Mouse (Mus musculus) thymus, adult 2 months (tissue): ENCODE measurements around the gene Dgcr2. TPM values are rescaled to one million over a fixed set of nuclear protein-coding genes. Genes with fewer than 3 reads are reported as not detected.

ENCODE experiments used
- DNase-seq: peaks from one replicate; pipeline ENCODE4 v3.0.0; 2021
- H3K27ac ChIP-seq: fragments of 200-500 bp; 2 replicates; pipeline ENCODE4 v1.5.1; 2012; ENCODE audit warnings: low read length, control low read depth; ENCODE audit not compliant: control insufficient read depth, insufficient read depth
- H3K27me3 ChIP-seq: fragments of 200-500 bp; 2 replicates; pipeline ENCODE4 v1.6.1; 2012; ENCODE audit warnings: mild to moderate bottlenecking, low read length, moderate library complexity, mixed read lengths; ENCODE audit not compliant: control insufficient read depth, insufficient read depth
- H3K36me3 ChIP-seq: fragments of 200-500 bp; 2 replicates; pipeline ENCODE4 v1.6.1; 2012; ENCODE audit warnings: mild to moderate bottlenecking, low read length, moderate library complexity; ENCODE audit not compliant: control insufficient read depth, insufficient read depth
- H3K4me1 ChIP-seq: fragments of 200-500 bp; replicated peaks from 2 replicates; pipeline ENCODE4 v1.6.1; 2012; ENCODE audit warnings: low read length; ENCODE audit not compliant: control insufficient read depth, insufficient read depth
- H3K4me3 ChIP-seq: fragments of 200-500 bp; 2 replicates; pipeline ENCODE4 v1.5.1; 2012; ENCODE audit warnings: mild to moderate bottlenecking, low read length, control low read depth, moderate library complexity; ENCODE audit not compliant: control insufficient read depth, insufficient read depth
- CTCF ChIP-seq: fragments of 200-500 bp; IDR thresholded peaks from 2 replicates; pipeline ENCODE4 v1.5.1; 2012; ENCODE audit warnings: mild to moderate bottlenecking, control low read depth, low read length, moderate library complexity, borderline replicate concordance; ENCODE audit not compliant: control insufficient read depth, poor library complexity, insufficient read depth; ENCODE audit errors: extremely low read depth
- POLR2A ChIP-seq: fragments of 200-500 bp; IDR thresholded peaks from 2 replicates; pipeline ENCODE4 v1.6.1; 2012; ENCODE audit warnings: mild to moderate bottlenecking, low read length, control low read depth, moderate library complexity; ENCODE audit not compliant: control insufficient read depth, poor library complexity, insufficient read depth; ENCODE audit errors: extremely low read depth
- WGBS: fragments of 180-500 bp; shearing (Covaris S2); methylation state at CpG from one replicate; pipeline ENCODE4 v1.1.7; 2018; 5-methylcytosine and 5-hydroxymethylcytosine counted together
- polyA plus RNA-seq: library from polyadenylated mRNA; depleted of rRNA; stranded (reverse); fragments of >200 nt; gene quantifications from 2 replicates; pipeline ENCODE4 v1.2.3, GENCODE M21; 2012

Dgcr2 gene
- polyA plus RNA-seq, 1 experiment, result 215 TPM

GRCm38 (mm10) chr16:17832821-17833220, 65.5 kb downstream of the Dgcr2 start, which contains the start of gene B830017H08Rik:
B830017H08Rik (plus strand) TSS chr16:17833121.
- Histone ChIP-seq H3K4me1 (0 out of 2 replicates have a peak, but pooled peaks cover 5% of the 10 kb centered on the region), H3K27ac (no peak within 1 kb of the TSS), H3K36me3 (no peaks in the 10 kb centered on the region), H3K27me3 (peaks cover 17% of the 10 kb centered on the region), H3K4me3 (peak within 1 kb of the TSS; percentile 8; the same call in 1 of the 2 replicates)
- no peak for DNase-seq
- 43% methylated on average over 7 of the region's 7 CpGs for whole genome bisulfite sequencing
- TF ChIP-seq CTCF (no peak), POLR2A (no peak)

DNA sequence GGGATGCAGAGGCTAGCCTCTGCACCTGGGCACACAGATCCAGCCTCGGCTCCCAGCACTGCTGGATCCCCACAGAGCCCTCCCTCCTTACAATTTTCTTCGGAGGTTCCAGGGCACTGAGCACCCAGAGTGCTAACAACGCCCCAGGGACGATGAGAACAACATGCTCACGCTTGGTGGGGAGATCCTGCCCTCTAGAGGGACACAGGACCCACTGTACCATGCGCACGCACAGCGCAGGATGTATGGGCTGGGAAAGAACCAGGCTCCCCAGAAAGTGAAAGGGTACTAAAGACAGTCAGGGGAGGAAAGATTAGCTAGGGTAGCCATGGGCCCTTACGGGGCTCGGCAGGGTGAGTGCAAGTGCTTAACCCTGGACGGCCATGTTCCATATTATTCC, 66.6 kb downstream of the Dgcr2 start:
- peaks cover 17% of the 10 kb centered on the region for H3K27me3 ChIP-seq
- H3K4me3 ChIP-seq, result no peak overlapping the region
- no peak for DNase-seq
- H3K27ac ChIP-seq, result no peak overlapping the region
- TF ChIP-seq CTCF (no peak), POLR2A (no peak)
- 0 out of 2 replicates have a peak, but pooled peaks cover 5% of the 10 kb centered on the region for H3K4me1 ChIP-seq
- WGBS, result 21% methylated on average over 11 of the region's 11 CpGs
- no peaks in the 10 kb centered on the region for H3K36me3 ChIP-seq

- Histone ChIP-seq H3K27me3 (peaks cover 17% of the 10 kb centered on the region), H3K27ac (no peak overlapping the region), H3K36me3 (no peaks in the 10 kb centered on the region), H3K4me1 (0 out of 2 replicates have a peak, but pooled peaks cover 5% of the 10 kb centered on the region), H3K4me3 (no peak overlapping the region)
- DNase-seq, result no peak
- 85% methylated on average over 10 of the region's 10 CpGs for WGBS
- TF ChIP-seq POLR2A (no peak), CTCF (no peak)
Observed at GRCm38 (mm10) chr16:17830385-17831178, 67.8 kb downstream of the Dgcr2 start.

GRCm38 (mm10) chr16:17828867-17829266, 69.5 kb downstream of the Dgcr2 start:
- 95% methylated on average over 3 of the region's 3 CpGs for WGBS
- no peak overlapping the region for H3K4me3 ChIP-seq
- H3K36me3 ChIP-seq, result no peaks in the 10 kb centered on the region
- no peak for DNase-seq
- TF ChIP-seq CTCF (no peak), POLR2A (no peak)
- peaks cover 12% of the 10 kb centered on the region for H3K27me3 ChIP-seq
- 0 out of 2 replicates have a peak, but pooled peaks cover 3% of the 10 kb centered on the region for H3K4me1 ChIP-seq
- H3K27ac ChIP-seq, result no peak overlapping the region

DNA sequence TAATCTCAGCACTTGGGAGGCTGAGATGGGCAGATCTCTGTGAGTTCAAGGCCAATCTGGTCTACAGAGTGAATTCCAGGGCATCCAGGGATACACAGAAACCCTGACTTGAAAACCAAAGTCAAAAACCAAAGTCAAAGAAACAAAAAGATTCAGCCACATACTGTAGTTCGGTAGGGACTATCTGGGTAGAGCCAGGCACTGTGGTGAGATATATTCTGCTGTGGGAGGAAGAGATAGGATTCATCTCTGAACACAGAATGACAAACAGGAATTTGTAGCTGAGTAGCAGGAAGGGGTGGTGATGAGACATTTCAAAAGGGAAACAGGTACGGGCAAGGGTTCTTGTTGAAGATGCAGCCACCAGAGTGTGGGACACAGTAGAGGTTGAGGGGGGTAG, 70.1 kb downstream of the Dgcr2 start:
- Histone ChIP-seq H3K27me3 (peaks cover 6% of the 10 kb centered on the region; the same call in 1 of the 2 replicates), H3K27ac (no peak overlapping the region), H3K4me1 (no peaks in the 10 kb centered on the region), H3K4me3 (no peak overlapping the region), H3K36me3 (no peaks in the 10 kb centered on the region)
- WGBS, result 70% methylated on average over 2 of the region's 2 CpGs
- DNase-seq, result no peak
- TF ChIP-seq POLR2A (no peak), CTCF (no peak)

- no peak overlapping the region for H3K4me3 ChIP-seq
- no peak overlapping the region for H3K27ac ChIP-seq
- H3K4me1 ChIP-seq, result no peaks in the 10 kb centered on the region
- H3K36me3 ChIP-seq, result no peaks in the 10 kb centered on the region
- DNase-seq, result no peak
- no peak for TF ChIP-seq POLR2A
- 95% methylated on average over 2 of the region's 2 CpGs for WGBS
- H3K27me3 ChIP-seq, result no peaks in the 10 kb centered on the region; the same call in 1 of the 2 replicates
Observed at GRCm38 (mm10) chr16:17826500-17826899, 71.9 kb downstream of the Dgcr2 start.
